Mouse (Mus musculus) myocyte (in vitro differentiated cells): ENCODE measurements at regions not wholly inside any gene's neighbourhood (a gene's known extent, or its start where the extent isn't known, plus 50 kb on each side); places are given as distances from the start of the nearest gene placed in this dataset.

Experiments used
- E2F4 ChIP-seq: IDR thresholded peaks from one replicate; pipeline ENCODE4 v1.6.1; 2011; ENCODE audit warnings: mild to moderate bottlenecking, control low read depth, moderate library complexity; ENCODE audit not compliant: insufficient read depth
- MAX ChIP-seq: IDR thresholded peaks from one replicate; pipeline ENCODE4 v1.6.1; 2011; ENCODE audit warnings: low read depth, mild to moderate bottlenecking, control low read depth
- POLR2A ChIP-seq: IDR thresholded peaks from one replicate; pipeline ENCODE4 v1.6.1; 2011; ENCODE audit warnings: low read depth, mild to moderate bottlenecking, control low read depth, moderate library complexity; ENCODE audit not compliant: insufficient read length
- POLR2AphosphoS2 ChIP-seq: IDR thresholded peaks from one replicate; pipeline ENCODE4 v1.6.1; 2011; ENCODE audit warnings: low read depth, control low read depth; ENCODE audit not compliant: insufficient read length
- TCF12 ChIP-seq: IDR thresholded peaks from one replicate; pipeline ENCODE4 v1.6.1; 2011; ENCODE audit warnings: mild to moderate bottlenecking, control low read depth; ENCODE audit not compliant: poor library complexity, insufficient read depth, severe bottlenecking
- USF1 ChIP-seq: IDR thresholded peaks from one replicate; pipeline ENCODE4 v1.6.1; 2011; ENCODE audit warnings: low read depth, mild to moderate bottlenecking, control low read depth, moderate library complexity

DNA sequence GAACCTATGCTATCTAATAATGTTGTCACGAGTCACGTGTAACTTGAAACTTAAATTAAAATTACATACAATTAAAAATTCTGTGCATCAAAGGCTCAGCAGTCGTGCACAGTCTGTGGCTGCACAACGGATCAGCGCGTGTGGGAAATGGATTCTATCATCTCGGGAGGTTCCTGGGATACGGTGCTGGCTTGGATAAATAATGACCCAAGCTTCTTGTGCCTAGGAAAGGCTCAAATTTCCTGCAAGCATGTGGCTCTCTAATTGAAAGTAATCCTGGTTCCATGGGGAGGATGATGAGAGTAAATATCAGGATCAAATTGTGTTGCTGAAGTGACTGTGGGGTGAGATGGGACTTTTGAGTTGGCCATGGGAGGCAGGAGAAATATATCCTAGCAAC is 792.2 kb downstream of the Robo1 start:
- TF ChIP-seq E2F4, result no peak
- TF ChIP-seq POLR2A, result no peak
- no peak for TF ChIP-seq TCF12
- no peak for TF ChIP-seq USF1
- TF ChIP-seq MAX, result no peak
- no peak for TF ChIP-seq POLR2AphosphoS2
